Mouse (Mus musculus) embryonic stem cell, embryonic (primary cell): Measurements from ENCODE around the gene Pltp.

Experiments used
- CTCF ChIA-PET, 4 experiments: fragments of 300-600 bp in 2 of 4; fragments of 350-600 bp in 2 of 4; sonication (Branson Sonifier 250); formaldehyde crosslinking; loops; one replicate each; lab custom pipeline; 2022; ENCODE audit warnings: inconsistent platforms in 2 of 4; lab: Charles Lee
- POLR2A ChIA-PET, 4 experiments: fragments of 300-600 bp in 2 of 4; fragments of 350-600 bp in 2 of 4; sonication (Branson Sonifier 250); formaldehyde crosslinking; loops; one replicate each; lab custom pipeline; 2022; ENCODE audit warnings: antibody characterized with exemption in 4 of 4, inconsistent platforms in 1 of 4; lab: Charles Lee

Pltp gene

GRCm38 (mm10) chr2:164821060-164821459 lies 36.5 kb downstream of the Pltp start:
- ChIA-PET CTCF (interaction anchor here in 3 of 4 experiments (0.6 to 3.3 kb wide), 8 partner anchors 12 to 94 kb away, joined by 3 to 19 read pairs (median 4); partner anchors contain the start of genes Ctsa (in 1 of the 3) and Zfp335 (in 1 of the 3)), POLR2A (interaction anchor here in 3 of 4 experiments (0.5 to 18.2 kb wide), 19 partner anchors 14 to 975 kb away, joined by 3 to 694 read pairs (median 75); partner anchors contain the start of genes Acot8 (in 3 of the 3), Ctsa (in 3 of the 3), Neurl2 (in 3 of the 3) and Zswim3 (in 3 of the 3))

DNA sequence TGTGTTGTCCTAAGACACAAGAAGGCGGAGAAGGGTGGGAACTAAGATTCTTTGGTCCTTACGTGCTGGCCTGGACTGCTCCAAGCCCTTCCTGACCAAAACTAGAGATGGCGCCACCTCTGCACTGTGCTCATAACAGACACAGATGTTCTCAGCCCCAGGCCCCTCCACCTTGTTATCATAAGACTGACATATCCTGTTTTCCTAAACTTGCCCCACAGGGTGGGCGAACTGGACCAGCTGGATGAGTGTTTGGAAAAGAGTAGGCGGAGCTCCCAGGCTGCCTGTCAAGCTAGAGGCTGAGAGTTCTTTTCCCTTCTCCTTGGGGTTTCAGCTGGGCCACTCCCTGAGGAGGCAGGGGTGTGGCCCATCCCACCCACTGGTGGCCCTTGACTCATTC lies 39.8 kb downstream of the Pltp start:
- ChIA-PET CTCF (interaction anchor here in 3 of 4 experiments (0.7 to 1.8 kb wide), 5 partner anchors 11 to 44 kb away, joined by 3 to 14 read pairs (median 3); no protein-coding TSS in a partner anchor), POLR2A (interaction anchor here (0.6 to 18.2 kb wide), 20 partner anchors 8 to 94 kb away, joined by 3 to 694 read pairs (median 6); partner anchors contain the start of genes Acot8 (in 3 of the 4), Zswim3 (in 3 of the 4), Ctsa (in 2 of the 4) and Neurl2 (in 2 of the 4))

DNA sequence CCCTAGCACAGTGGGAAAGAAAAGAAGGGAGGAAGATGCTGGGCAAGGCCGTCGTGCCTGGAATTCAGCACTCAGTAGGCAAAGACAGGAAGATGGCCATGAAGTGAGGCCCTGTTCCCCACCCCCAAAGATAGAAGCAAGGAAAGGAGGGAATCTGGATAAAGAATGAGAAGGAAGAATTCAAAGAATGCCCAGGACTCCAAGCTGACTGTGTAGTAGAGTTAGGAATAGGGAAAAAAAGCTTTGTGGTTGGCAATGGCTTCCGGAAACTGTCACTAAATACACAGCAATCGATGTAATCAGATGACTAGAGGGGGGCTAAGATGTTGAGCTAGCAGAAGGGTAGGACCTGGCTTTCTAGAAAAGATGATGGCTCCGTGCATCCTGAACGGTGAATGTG lies 40.3 kb downstream of the Pltp start:
- CTCF ChIA-PET = interaction anchor here in 2 of 4 experiments (1.4 to 1.8 kb wide), 3 partner anchors 23 to 26 kb away, joined by 3 to 14 read pairs (median 5); no protein-coding TSS in a partner anchor
- POLR2A ChIA-PET = interaction anchor here in 3 of 4 experiments (0.7 to 18.2 kb wide), 18 partner anchors 9 to 95 kb away, joined by 3 to 694 read pairs (median 6); partner anchors contain the start of genes Acot8 (in 3 of the 3), Zswim3 (in 3 of the 3), Ctsa (in 2 of the 3) and Neurl2 (in 2 of the 3)

- CTCF ChIA-PET = interaction anchor here in 3 of 4 experiments (0.6 to 2.4 kb wide), 3 partner anchors 22 to 90 kb away, joined by 3 to 10 read pairs (median 3); no protein-coding TSS in a partner anchor
These were observed 41.7 kb downstream of the Pltp start for GRCm38 (mm10) chr2:164815821-164816220.

DNA sequence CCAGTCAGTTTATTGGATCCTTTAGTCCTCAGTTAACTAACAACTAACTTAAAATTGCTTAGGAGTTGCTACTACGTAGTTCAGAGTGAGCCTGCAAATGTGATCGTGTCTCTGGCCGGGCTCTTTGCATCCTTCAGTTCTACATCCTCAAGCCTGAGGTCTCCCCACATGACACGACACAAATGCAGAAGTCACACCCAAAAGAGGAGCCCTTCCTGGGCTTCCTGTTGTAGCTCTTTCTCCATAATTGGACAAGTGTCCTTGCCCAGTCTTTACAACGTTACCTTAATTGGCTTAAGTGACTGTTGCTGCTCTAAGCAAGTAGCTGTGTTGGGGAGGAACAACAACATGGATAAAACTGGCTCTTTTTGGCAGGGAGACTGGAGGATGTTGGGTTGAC lies 42.2 kb downstream of the Pltp start:
- POLR2A ChIA-PET = interaction anchor here (0.5 to 18.2 kb wide), 17 partner anchors 8 to 666 kb away, joined by 3 to 694 read pairs (median 5); partner anchors contain the start of genes Acot8 (in 3 of the 4), Zswim3 (in 3 of the 4), Ctsa (in 2 of the 4) and Neurl2 (in 2 of the 4)
- CTCF ChIA-PET = interaction anchor here (0.6 to 2.4 kb wide), 4 partner anchors 21 to 146 kb away, joined by 3 to 10 read pairs (median 3); no protein-coding TSS in a partner anchor

More at GRCm38 (mm10) chr2:164815821-164816220, 41.7 kb downstream of the Pltp start:
- POLR2A ChIA-PET = interaction anchor here in 3 of 4 experiments (0.6 to 18.2 kb wide), 15 partner anchors 9 to 667 kb away, joined by 3 to 694 read pairs (median 6); partner anchors contain the start of genes Acot8 (in 3 of the 3), Zswim3 (in 3 of the 3), Ctsa (in 2 of the 3) and Neurl2 (in 2 of the 3)

- ChIA-PET POLR2A (interaction anchor here in 3 of 4 experiments (1.1 to 18.2 kb wide), 7 partner anchors 6 to 26 kb away, joined by 5 to 694 read pairs (median 397); partner anchors contain the start of genes Acot8 (in 3 of the 3), Zswim3 (in 3 of the 3), Zswim1 (in 2 of the 3) and Ctsa (in 1 of the 3)), CTCF (interaction anchor here in 2 of 4 experiments (1.3 to 1.5 kb wide), 2 partner anchors 19 to 20 kb away, joined by 3 to 5 read pairs; no protein-coding TSS in a partner anchor)
These were observed 44.0 kb downstream of the Pltp start for GRCm38 (mm10) chr2:164813557-164813956.

- POLR2A ChIA-PET = interaction anchor here (1.0 to 24.1 kb wide), 29 partner anchors 8 to 111 kb away, joined by 3 to 694 read pairs (median 24); partner anchors contain the start of genes Ctsa (in 3 of the 4), Neurl2 (in 3 of the 4), Zswim1 (in 3 of the 4) and Pcif1 (in 2 of the 4)
- CTCF ChIA-PET = interaction anchor here in 2 of 4 experiments (0.6 to 6.8 kb wide), 6 partner anchors 11 to 162 kb away, joined by 3 to 68 read pairs (median 3); partner anchors contain the start of gene Ctsa (in 1 of the 2)
These were observed 50.9 kb downstream of the Pltp start for GRCm38 (mm10) chr2:164806614-164807013.

DNA sequence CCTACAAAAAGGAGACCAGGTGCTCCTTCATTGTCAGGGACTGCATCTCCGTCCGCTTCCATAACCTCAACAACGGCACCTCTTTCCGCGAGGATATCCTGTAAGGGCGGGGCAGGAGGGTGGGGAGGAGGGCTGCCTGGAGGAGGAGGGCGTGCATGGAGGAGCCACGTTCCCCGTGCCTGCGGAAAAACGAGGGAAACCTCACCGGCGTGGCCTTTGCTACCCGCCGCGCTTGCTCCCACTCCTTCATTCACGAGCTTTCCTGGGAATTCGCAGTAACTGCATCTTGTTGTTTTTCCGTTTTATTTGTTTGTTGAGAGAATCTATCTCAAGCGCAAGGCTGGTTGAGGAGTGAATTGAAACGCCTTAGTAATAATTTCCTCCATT lies 52.2 kb downstream of the Pltp start:
- ChIA-PET CTCF (interaction anchor here in 3 of 4 experiments (0.7 to 6.8 kb wide), 11 partner anchors 11 to 149 kb away, joined by 3 to 68 read pairs (median 4); partner anchors contain the start of genes Wfdc10 (in 1 of the 3), Wfdc9 (in 1 of the 3) and Zswim1 (in 1 of the 3)), POLR2A (interaction anchor here (0.6 to 24.1 kb wide), 102 partner anchors 9 to 1176 kb away, joined by 3 to 694 read pairs (median 6); partner anchors contain the start of genes Zswim1 (in 4 of the 4), Ctsa (in 3 of the 4), Neurl2 (in 3 of the 4) and Pcif1 (in 3 of the 4))

GRCm38 (mm10) chr2:164804533-164805331 lies 52.8 kb downstream of the Pltp start, which contains the start of the genes Acot8 and Zswim3:
Gene Acot8 (minus strand): TSS chr2:164804882.
Gene Zswim3 (plus strand): TSS chr2:164805098.
- ChIA-PET POLR2A (interaction anchor here (0.6 to 24.1 kb wide), 112 partner anchors 9 to 1763 kb away, joined by 3 to 694 read pairs (median 5); partner anchors contain the start of genes Zfp335 (in 4 of the 4), Zswim1 (in 4 of the 4), Ctsa (in 3 of the 4) and Neurl2 (in 3 of the 4)), CTCF (interaction anchor here (0.7 to 6.8 kb wide), 16 partner anchors 8 to 149 kb away, joined by 3 to 68 read pairs (median 4); partner anchors contain the start of genes Wfdc10 (in 1 of the 4), Wfdc9 (in 1 of the 4) and Zswim1 (in 1 of the 4))

DNA sequence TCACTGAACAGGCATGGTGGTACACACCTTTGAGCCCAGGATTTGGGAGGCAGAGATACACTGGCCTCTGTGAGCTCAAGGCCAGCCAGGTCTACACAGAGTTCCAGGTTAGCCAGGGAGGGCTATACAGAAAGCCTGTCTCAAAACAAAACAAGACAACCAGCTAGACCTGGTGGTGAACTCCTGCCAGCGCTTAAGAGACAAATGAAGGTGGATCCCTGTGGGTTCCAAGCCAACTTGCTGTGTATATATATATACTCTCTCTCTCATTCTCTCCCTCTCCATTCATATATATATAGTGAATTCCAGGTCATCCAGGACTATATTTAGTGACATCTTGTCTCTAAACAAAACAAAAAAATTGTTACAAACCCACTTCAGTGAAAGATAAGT lies 53.6 kb downstream of the Pltp start:
- ChIA-PET POLR2A (interaction anchor here (0.8 to 24.1 kb wide), 52 partner anchors 10 to 1762 kb away, joined by 3 to 694 read pairs (median 9); partner anchors contain the start of genes Ctsa (in 3 of the 4), Neurl2 (in 3 of the 4), Zswim1 (in 3 of the 4) and Gm20458 (in 2 of the 4)), CTCF (interaction anchor here (0.6 to 6.8 kb wide), 9 partner anchors 10 to 148 kb away, joined by 3 to 68 read pairs (median 10); partner anchors contain the start of genes Wfdc10 (in 1 of the 4), Wfdc9 (in 1 of the 4) and Zswim1 (in 1 of the 4))

GRCm38 (mm10) chr2:164803201-164803920 lies 54.1 kb downstream of the Pltp start:
- POLR2A ChIA-PET = interaction anchor here in 3 of 4 experiments (0.6 to 24.1 kb wide), 38 partner anchors 9 to 343 kb away, joined by 3 to 694 read pairs (median 16); partner anchors contain the start of genes Ctsa (in 3 of the 3), Neurl2 (in 3 of the 3), Zswim1 (in 3 of the 3) and Pcif1 (in 2 of the 3)
- CTCF ChIA-PET = interaction anchor here (0.6 to 6.8 kb wide), 10 partner anchors 9 to 1275 kb away, joined by 3 to 68 read pairs (median 6); partner anchors contain the start of genes Wfdc10 (in 1 of the 4) and Wfdc9 (in 1 of the 4)

- ChIA-PET CTCF (interaction anchor here in 1 of 4 experiments (0.6 to 0.8 kb wide), 2 partner anchors 12 to 237 kb away, joined by 3 read pairs; no protein-coding TSS in a partner anchor), POLR2A (interaction anchor here in 3 of 4 experiments (0.9 to 24.1 kb wide), 12 partner anchors 8 to 59 kb away, joined by 3 to 694 read pairs (median 5); partner anchors contain the start of genes Ctsa (in 2 of the 3), Snx21 (in 2 of the 3), Spata25 (in 2 of the 3) and Zswim1 (in 2 of the 3))
These were observed 57.1 kb downstream of the Pltp start for GRCm38 (mm10) chr2:164800252-164801004.

DNA sequence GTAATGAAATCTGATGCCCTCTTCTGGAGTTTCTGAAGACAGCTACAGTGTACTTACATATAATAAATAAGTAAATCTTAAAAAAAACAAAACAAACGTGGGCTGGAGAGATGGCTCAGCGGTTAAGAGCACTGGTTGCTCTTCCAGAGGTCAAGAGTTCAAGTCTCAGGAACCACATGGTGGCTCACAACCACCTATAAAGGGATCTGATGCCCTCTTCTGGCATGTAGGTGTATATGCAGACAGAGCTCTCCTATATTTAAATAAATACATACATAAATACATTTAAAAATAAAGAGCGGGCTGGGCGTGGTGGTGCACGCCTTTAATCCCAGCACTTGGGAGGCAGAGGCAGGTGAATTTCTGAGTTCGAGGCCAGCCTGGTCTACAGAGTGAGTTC lies 59.0 kb downstream of the Pltp start:
- ChIA-PET POLR2A (interaction anchor here in 3 of 4 experiments (0.6 to 24.1 kb wide), 19 partner anchors 9 to 258 kb away, joined by 3 to 694 read pairs (median 5); partner anchors contain the start of genes Snx21 (in 2 of the 3), Zswim1 (in 2 of the 3), Ctsa (in 1 of the 3) and Pltp (in 1 of the 3)), CTCF (interaction anchor here in 3 of 4 experiments (0.6 to 1.5 kb wide), 22 partner anchors 8 to 1328 kb away, joined by 3 to 9 read pairs (median 4); partner anchors contain the start of genes Zswim1 (in 2 of the 3), Snx21 (in 1 of the 3) and Ube2c (in 1 of the 3))

DNA sequence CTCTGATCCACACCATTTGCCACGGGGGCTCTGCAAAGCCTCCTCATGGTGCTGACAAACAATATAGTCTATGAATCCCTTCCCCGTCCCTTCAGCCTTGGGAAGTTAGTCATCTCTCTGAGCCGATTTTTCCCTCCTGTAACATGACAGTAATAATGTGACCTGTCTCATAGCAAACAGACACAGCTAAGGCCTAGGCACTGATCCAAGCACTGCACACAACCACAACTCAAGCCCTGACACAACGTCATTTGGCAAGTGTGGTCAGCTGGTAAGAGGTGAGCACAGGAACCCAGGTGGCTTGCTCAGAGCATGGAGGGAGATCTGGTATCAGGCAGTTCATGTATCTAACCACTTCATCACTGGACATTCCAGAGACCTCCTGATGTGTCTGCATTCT lies 61.6 kb downstream of the Pltp start:
- POLR2A ChIA-PET = interaction anchor here in 3 of 4 experiments (0.9 to 24.1 kb wide), 11 partner anchors 8 to 49 kb away, joined by 3 to 694 read pairs (median 42); partner anchors contain the start of genes Acot8 (in 3 of the 3), Zswim3 (in 3 of the 3), Ube2c (in 2 of the 3) and Zswim1 (in 2 of the 3)
- CTCF ChIA-PET = interaction anchor here (0.6 to 6.8 kb wide), 6 partner anchors 9 to 81 kb away, joined by 3 to 91 read pairs (median 14); partner anchors contain the start of genes Snx21 (in 3 of the 4), Acot8 (in 1 of the 4) and Zswim3 (in 1 of the 4)
